Mouse (Mus musculus) intestine, embryonic 16.5 days (tissue): ENCODE measurements around the gene Gm49366. TPM values are rescaled to one million over a fixed set of nuclear protein-coding genes. Genes with fewer than 3 reads are reported as not detected.
A peak's percentile ranks its signal among the peaks of the same experiment; 100 is the strongest.
"Not testable (repeated sequence)": the region's sequence is repeated elsewhere in the genome, so short reads cannot be mapped to it uniquely, and the experiment has no call there.

Experiments
- ATAC-seq: fragments of 200-750 bp; cut with Nextera tagmentation; 2 replicates; pipeline ENCODE4 v1.8.0; 2017; ENCODE audit warnings: moderate TSS enrichment, moderate library complexity
- H3K27ac ChIP-seq: fragments of 300-500 bp; sonication (generic); 2 replicates; pipeline ENCODE4 v1.5.1; 2014; ENCODE audit warnings: mild to moderate bottlenecking, low read length
- H3K27me3 ChIP-seq: fragments of 300-500 bp; sonication (generic); replicated peaks from 2 replicates; pipeline ENCODE4 v1.6.1; 2014; ENCODE audit warnings: low read length, control low read depth, mixed read lengths; ENCODE audit not compliant: control insufficient read depth, insufficient read depth
- H3K36me3 ChIP-seq: fragments of 300-500 bp; sonication (generic); 2 replicates; pipeline ENCODE4 v1.6.1; 2014; ENCODE audit warnings: low read length, control low read depth; ENCODE audit not compliant: control insufficient read depth, insufficient read depth
- H3K4me1 ChIP-seq: fragments of 300-500 bp; sonication (generic); 2 replicates; pipeline ENCODE4 v1.6.1; 2014; ENCODE audit warnings: low read length, control low read depth, mixed read lengths; ENCODE audit not compliant: control insufficient read depth, insufficient read depth
- H3K4me2 ChIP-seq: fragments of 300-500 bp; sonication (generic); 2 replicates; pipeline ENCODE4 v1.6.1; 2014; ENCODE audit warnings: low read depth, low read length, control low read depth
- H3K4me3 ChIP-seq: fragments of 300-500 bp; sonication (generic); 2 replicates; pipeline ENCODE4 v1.5.1; 2014; ENCODE audit warnings: mild to moderate bottlenecking, low read length
- H3K9ac ChIP-seq: fragments of 300-500 bp; sonication (generic); 2 replicates; pipeline ENCODE4 v1.6.1; 2014; ENCODE audit warnings: low read depth, low read length
- H3K9me3 ChIP-seq: fragments of 300-500 bp; sonication (generic); 2 replicates; pipeline ENCODE4 v1.6.1; 2016; ENCODE audit warnings: low read length, control low read depth; ENCODE audit not compliant: control insufficient read depth
- WGBS: fragments of 180-500 bp; shearing (Covaris S2); extraction: QIAGEN DNeasy Blood & Tissue Kit; methylation state at CpG from one replicate; pipeline ENCODE4 v1.1.7; 2014; 5-methylcytosine and 5-hydroxymethylcytosine counted together
- polyA plus RNA-seq: library from polyadenylated mRNA; unstranded; fragments of >200 nt; fragmentation: Nextera tagmentation; extraction: Ambion mirVana; gene quantifications from 2 replicates; pipeline ENCODE4 v1.2.1, GENCODE M21; 2015

The Gm49366 gene
- polyA plus RNA-seq: not detected in 2 replicates

GRCm38 (mm10) chr12:84038691-84039111 lies at the start of gene Gm49366:
TSS of gene Gm49366 (plus strand) at chr12:84038935.
- 3% methylated on average over 39 of the region's 39 CpGs for WGBS
- Histone ChIP-seq H3K9ac (peak within 1 kb of the TSS; percentile 71), H3K27ac (peak within 1 kb of the TSS; percentile 48; the same call in 1 of the 2 replicates), H3K4me3 (peak within 1 kb of the TSS; percentile 53), H3K4me2 (peak within 1 kb of the TSS; percentile 71)
- H3K9me3 ChIP-seq, H3K27me3 ChIP-seq, H3K36me3 ChIP-seq, H3K4me1 ChIP-seq: not testable (repeated sequence)
- peak; percentile 65 for ATAC-seq

- Histone ChIP-seq H3K4me2 (no peak overlapping the region), H3K27ac (no peak overlapping the region), H3K36me3 (no peaks in the 10 kb centered on the region; the same call in 1 of the 2 replicates), H3K9ac (no peak overlapping the region), H3K27me3 (no peaks in the 10 kb centered on the region), H3K9me3 (no peaks in the 10 kb centered on the region), H3K4me3 (no peak overlapping the region), H3K4me1 (peaks cover 8% of the 10 kb centered on the region)
- ATAC-seq: no peak
- WGBS: 95% methylated on average over 4 of the region's 4 CpGs
Observed at GRCm38 (mm10) chr12:83989378-83989777, 49.4 kb upstream of the Gm49366 start.

GRCm38 (mm10) chr12:83997221-83997620 lies 41.5 kb upstream of the Gm49366 start:
- no peak for ATAC-seq
- Histone ChIP-seq H3K36me3 (no peaks in the 10 kb centered on the region; the same call in 1 of the 2 replicates), H3K27me3 (no peaks in the 10 kb centered on the region), H3K4me1 (peaks cover 5% of the 10 kb centered on the region; the same call in 1 of the 2 replicates), H3K9me3 (no peaks in the 10 kb centered on the region), H3K27ac (no peak overlapping the region), H3K4me2 (no peak overlapping the region), H3K4me3 (no peak overlapping the region), H3K9ac (no peak overlapping the region)
- 55% methylated on average over 2 of the region's 2 CpGs for WGBS

- Histone ChIP-seq H3K4me2 (no peak overlapping the region), H3K27ac (peak overlapping the region; percentile 65), H3K27me3 (no peaks in the 10 kb centered on the region), H3K9ac (no peak overlapping the region), H3K36me3 (no peaks in the 10 kb centered on the region), H3K4me1 (peaks cover 5% of the 10 kb centered on the region; the same call in 1 of the 2 replicates), H3K9me3 (no peaks in the 10 kb centered on the region), H3K4me3 (no peak overlapping the region)
- 47% methylated on average over 11 of the region's 11 CpGs for WGBS
- ATAC-seq: peak; percentile 33
Observed at GRCm38 (mm10) chr12:83998341-83999107, 40.2 kb upstream of the Gm49366 start.

- not testable (repeated sequence) for H3K27me3 ChIP-seq, H3K4me1 ChIP-seq, H3K9me3 ChIP-seq, H3K4me2 ChIP-seq, H3K9ac ChIP-seq, H3K4me3 ChIP-seq, H3K36me3 ChIP-seq
- peak overlapping the region; percentile 68 for H3K27ac ChIP-seq
- peak; percentile 87 for ATAC-seq
- WGBS: 45% methylated on average over 8 of the region's 8 CpGs
Observed at GRCm38 (mm10) chr12:83999237-83999636, 39.5 kb upstream of the Gm49366 start.

- Histone ChIP-seq H3K9me3 (no peaks in the 10 kb centered on the region), H3K4me3 (no peak overlapping the region), H3K4me2 (no peak overlapping the region), H3K4me1 (peaks cover 5% of the 10 kb centered on the region; the same call in 1 of the 2 replicates), H3K36me3 (no peaks in the 10 kb centered on the region), H3K9ac (no peak overlapping the region), H3K27me3 (no peaks in the 10 kb centered on the region), H3K27ac (peak overlapping the region; percentile 68)
- ATAC-seq: peak; percentile 50
- 38% methylated on average over 3 of the region's 3 CpGs for WGBS
Observed at GRCm38 (mm10) chr12:84000418-84000817, 38.3 kb upstream of the Gm49366 start.

GRCm38 (mm10) chr12:84003866-84004265 lies 34.9 kb upstream of the Gm49366 start:
- H3K4me3 ChIP-seq: no peak overlapping the region
- no peaks in the 10 kb centered on the region for H3K27me3 ChIP-seq
- H3K9me3 ChIP-seq: no peaks in the 10 kb centered on the region
- peaks cover 7% of the 10 kb centered on the region; the same call in 1 of the 2 replicates for H3K4me1 ChIP-seq
- no peak overlapping the region for H3K4me2 ChIP-seq
- no peak overlapping the region for H3K27ac ChIP-seq
- H3K9ac ChIP-seq: no peak overlapping the region
- WGBS: 81% methylated on average over 1 of the region's 1 CpGs
- no peaks in the 10 kb centered on the region for H3K36me3 ChIP-seq
- no peak for ATAC-seq

- H3K9me3 ChIP-seq: no peaks in the 10 kb centered on the region
- no peak overlapping the region for H3K9ac ChIP-seq
- peaks cover 15% of the 10 kb centered on the region for H3K4me1 ChIP-seq
- no peak overlapping the region for H3K4me2 ChIP-seq
- no peaks in the 10 kb centered on the region for H3K27me3 ChIP-seq
- no peak for ATAC-seq
- no peak overlapping the region for H3K4me3 ChIP-seq
- no peaks in the 10 kb centered on the region for H3K36me3 ChIP-seq
- WGBS: 85% methylated on average over 12 of the region's 12 CpGs
- H3K27ac ChIP-seq: no peak overlapping the region; the same call in 1 of the 2 replicates
Observed at GRCm38 (mm10) chr12:84008251-84008650, 30.5 kb upstream of the Gm49366 start.

- WGBS: 47% methylated on average over 8 of the region's 8 CpGs
- H3K4me2 ChIP-seq: peak overlapping the region; percentile 57
- H3K36me3 ChIP-seq: no peaks in the 10 kb centered on the region
- peak overlapping the region; percentile 70 for H3K9ac ChIP-seq
- H3K4me1 ChIP-seq: peaks cover 15% of the 10 kb centered on the region
- H3K27ac ChIP-seq: peak overlapping the region; percentile 90
- no peaks in the 10 kb centered on the region for H3K27me3 ChIP-seq
- H3K9me3 ChIP-seq: no peaks in the 10 kb centered on the region
- H3K4me3 ChIP-seq: peak overlapping the region; percentile 53
- ATAC-seq: peak; percentile 10
Observed at GRCm38 (mm10) chr12:84008729-84009128, 30.0 kb upstream of the Gm49366 start.
